Mouse (Mus musculus) cerebellum, adult 18-20 months (tissue): ENCODE results near the gene Rps6kc1.
A peak's percentile ranks its signal among the peaks of the same experiment; 100 is the strongest.

ENCODE experiments used
- DNase-seq, 2 experiments: peaks; one replicate each; pipeline ENCODE4 v3.0.0; 2021

The Rps6kc1 gene

GRCm38 (mm10) chr1:190832965-190833630 lies 78.5 kb downstream of the Rps6kc1 start:
- DNase-seq: no peak

DNA sequence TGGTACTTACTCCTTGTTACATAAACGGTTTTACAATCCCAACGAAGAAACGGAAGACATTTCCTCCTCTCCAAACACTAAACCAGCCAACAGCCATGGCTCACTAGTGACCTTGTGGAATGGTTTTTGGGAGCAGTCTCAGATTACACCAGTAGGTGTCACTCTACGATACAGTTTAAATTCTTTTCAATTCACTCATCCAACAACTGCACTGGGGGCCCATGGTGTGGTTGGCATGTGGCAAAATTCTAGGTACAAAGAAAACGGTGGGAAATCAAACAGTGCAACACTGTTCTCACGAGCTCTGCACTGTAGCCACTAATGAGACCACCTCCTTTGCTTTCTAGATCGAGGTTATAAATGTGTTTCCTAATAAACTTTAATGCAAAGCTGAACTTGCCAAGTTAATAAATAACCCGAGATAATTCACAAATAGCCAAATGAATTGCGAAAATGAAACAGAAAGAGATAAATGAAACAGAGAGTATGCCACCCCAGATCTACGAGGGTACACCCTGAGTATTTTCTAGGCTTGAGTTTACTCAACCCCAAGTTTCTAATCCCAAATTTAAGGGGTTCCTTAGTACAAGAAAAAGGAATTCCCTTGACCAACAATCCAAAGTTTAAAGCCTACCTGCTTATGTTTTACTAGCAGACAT lies 79.6 kb downstream of the Rps6kc1 start:
- DNase-seq: peak; percentile 34 to 56

- no peak for DNase-seq
Measured at GRCm38 (mm10) chr1:190826486-190827034, 85.0 kb downstream of the Rps6kc1 start.

DNA sequence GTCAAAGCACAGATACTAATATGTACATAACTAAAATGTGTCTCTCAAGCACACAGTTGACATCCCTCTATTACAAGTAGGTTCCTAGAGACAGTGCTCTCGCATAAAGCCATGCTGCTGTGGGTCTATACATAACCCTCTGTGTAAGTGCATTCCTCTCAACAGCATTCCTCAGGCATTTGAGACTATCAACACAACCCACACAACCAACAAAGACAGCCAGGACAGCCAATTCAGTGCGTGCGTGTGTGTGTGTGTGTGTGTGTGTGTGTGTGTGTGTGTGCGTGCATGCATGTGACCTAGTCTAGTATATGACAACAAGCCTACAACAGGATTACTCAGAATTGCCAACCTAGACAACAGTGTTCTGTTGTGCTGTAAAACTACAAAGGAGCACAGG lies 87.8 kb downstream of the Rps6kc1 start:
- no peak for DNase-seq

DNA sequence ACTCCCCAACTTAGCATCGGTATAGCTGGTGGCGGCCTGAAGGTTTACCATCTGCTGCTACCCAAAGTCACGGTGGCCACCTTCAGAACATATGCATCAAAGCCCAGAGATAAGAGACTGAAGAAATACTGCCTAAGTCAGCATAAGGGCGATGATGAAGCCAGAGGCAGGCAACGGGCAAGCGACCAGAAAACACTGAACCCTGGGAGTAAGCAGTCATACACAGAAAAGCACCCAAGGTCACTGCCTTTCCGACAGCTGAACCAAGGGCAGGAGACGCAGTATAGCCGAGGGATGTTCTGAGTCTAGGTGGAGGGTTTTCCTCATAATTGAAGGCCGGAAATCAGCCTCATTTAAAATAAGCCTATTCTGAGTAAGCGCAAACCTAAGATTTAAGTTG lies 95.4 kb downstream of the Rps6kc1 start:
- DNase-seq: no peak

DNA sequence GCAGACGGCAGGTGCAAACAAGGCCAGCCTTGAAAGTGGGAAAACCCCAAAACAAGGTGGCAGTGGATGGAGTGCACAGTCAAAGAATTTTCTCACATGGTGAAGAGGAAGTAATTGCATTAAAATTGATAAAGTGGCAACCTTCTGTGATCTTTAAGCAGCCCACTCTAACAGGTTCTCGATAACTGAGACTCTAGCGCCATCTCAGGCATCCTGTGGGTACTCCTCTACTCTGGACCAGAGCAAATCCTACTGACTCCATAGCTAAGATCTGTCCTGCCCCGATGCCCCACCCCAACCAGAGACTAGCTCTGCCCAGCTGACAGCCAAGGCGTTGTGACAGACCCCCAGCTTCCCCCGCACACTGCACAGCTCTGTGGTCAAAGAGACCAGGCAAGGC lies 101.2 kb downstream of the Rps6kc1 start:
- no peak for DNase-seq

DNA sequence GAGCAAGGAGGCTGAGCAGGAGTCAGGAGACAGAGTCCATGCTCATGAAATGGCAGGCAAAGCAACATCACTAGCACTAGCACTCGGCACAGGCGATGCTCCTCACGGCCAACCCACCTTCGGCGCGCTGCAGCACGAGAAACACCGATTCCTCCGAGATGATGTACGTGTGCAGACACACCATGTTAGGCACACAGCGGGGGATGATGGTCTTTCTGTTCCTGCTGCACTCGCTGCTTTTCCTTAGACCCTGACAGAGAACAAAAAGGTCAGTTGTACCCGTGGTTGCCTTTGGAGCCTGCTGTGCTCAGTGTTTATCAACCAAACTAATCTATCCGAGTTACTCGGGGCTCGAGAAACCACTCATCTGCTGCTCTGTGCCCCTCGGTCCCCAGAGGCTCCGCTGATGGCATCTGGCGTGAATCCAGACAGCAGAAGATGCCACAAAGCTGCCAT lies 102.8 kb downstream of the Rps6kc1 start:
- DNase-seq: no peak

DNA sequence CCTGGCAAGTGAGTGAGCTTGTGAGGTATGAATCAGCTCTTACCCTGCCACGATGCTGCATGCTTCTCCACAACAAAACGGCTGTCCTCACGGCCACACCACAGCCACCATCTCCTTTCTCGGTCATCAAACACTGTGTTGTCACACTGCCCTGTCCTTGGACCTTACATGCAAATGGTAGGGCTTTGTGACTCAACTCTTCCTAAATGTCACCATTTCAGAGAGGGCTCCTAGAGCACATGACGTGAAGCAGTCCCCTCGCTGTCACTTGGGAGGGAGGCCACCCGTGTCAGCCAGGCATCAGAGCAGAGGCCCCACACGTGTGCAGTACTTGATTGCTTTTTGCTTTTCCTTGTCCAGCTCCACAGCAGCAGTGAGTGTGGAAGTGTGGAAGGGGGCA lies 104.8 kb downstream of the Rps6kc1 start:
- DNase-seq: no peak

DNA sequence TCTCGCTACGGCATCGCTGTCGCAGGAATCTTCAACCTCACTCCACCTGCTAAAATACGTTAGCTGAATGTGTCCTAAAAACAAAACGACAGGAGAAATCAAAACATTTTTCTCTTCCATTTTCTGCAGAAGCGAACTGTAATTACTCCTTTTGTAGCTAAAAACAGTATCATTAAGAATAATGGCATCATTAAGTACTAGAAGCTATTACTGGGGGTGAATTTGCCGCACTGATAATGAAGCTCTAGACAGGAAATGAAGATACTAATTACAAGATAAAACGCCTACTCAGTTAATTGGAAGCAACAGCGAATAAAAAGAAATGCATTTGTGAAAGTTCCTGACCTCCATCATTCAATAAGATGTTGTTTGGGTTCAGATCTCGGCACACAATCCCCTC lies 112.9 kb downstream of the Rps6kc1 start:
- no peak for DNase-seq

GRCm38 (mm10) chr1:190797483-190798058 lies 114.0 kb downstream of the Rps6kc1 start:
- no peak for DNase-seq

GRCm38 (mm10) chr1:190796745-190797482 lies 114.7 kb downstream of the Rps6kc1 start:
- peak; percentile 61 to 66 for DNase-seq

- no peak for DNase-seq
Measured at GRCm38 (mm10) chr1:190791638-190792037, 119.9 kb downstream of the Rps6kc1 start.

GRCm38 (mm10) chr1:190790720-190791119 lies 120.8 kb downstream of the Rps6kc1 start:
- DNase-seq: no peak

DNA sequence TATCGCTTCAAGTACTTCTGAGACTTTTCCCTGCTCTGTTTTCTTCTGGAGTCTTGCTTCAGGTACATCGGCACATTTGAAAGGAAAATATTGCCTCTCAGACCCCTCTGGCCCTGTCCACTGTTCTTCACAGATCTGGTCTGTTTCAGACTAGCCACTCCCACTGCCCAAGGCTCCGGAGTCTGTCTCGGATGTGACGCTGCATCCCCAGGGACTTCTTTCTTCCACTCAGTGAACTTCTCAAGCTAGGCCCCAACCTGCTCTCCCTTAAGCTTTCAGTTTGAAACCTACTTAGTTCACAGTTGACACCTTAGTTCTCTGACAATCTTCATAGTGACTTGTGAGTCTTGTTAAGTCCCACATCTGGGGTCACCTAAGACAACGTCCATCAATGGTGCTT lies 133.9 kb downstream of the Rps6kc1 start:
- DNase-seq: no peak

- no peak for DNase-seq
Measured at GRCm38 (mm10) chr1:190776260-190776659, 135.3 kb downstream of the Rps6kc1 start.

DNA sequence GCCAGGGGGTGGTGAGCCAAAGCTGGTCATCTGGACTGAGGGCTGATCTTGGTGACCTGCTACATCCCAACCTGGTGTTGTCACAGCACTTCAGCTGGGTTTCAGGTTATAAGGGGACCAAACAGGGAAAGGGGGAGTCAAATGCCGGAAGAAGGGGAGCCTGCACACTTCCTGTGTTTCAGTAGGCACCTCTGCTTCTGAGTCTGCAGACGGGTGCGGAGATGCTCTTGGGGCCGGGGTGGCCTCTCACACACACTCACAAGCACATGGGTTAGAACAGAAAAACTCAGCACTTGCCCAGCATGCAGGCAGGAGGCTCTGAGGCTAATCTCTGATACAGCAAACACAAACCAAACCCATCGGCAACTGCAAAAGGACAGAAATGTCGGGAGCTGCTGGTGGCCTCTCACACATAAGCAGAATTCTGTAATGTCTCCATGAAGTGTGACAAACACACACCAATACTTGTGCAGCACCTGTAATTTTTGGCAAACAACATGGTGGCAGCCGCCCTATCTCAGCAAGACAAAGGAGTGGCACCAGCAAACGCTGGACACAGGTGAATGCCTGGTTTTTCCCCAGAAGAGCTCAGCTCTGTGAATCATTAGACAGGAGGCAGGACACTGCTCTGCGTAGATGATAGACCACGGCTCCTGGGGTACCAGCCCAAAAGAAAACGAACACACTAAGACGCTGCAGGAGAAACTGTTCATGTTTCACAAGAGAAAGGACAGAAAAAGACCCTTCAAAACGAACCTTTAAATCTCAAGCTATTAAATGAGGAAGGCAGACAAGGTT lies 139.3 kb downstream of the Rps6kc1 start:
- no peak for DNase-seq

DNA sequence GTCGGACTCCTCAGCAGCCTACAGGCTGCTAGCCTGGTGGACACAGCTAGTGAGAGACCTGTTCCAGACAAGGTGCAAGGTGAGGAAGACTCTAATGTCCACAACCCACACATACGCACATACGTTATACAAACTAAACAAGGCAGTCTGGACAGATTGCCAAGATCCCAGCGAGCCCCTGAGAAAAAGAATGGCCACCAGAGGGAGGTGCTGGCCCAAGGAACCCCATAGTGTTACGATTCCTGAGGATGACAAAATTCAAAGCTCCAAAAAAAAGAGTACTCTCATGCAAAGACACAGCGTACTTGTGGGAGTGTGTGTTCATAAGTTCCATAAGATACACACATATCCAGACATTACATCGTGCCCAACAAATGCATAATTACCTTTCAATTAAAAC lies 141.8 kb downstream of the Rps6kc1 start:
- DNase-seq: no peak

- peak in 1 of 2 experiments; percentile 11 for DNase-seq
Measured at GRCm38 (mm10) chr1:190768307-190768706, 143.3 kb downstream of the Rps6kc1 start.

- no peak for DNase-seq
Measured at GRCm38 (mm10) chr1:190767621-190768020, 143.9 kb downstream of the Rps6kc1 start.

- no peak for DNase-seq
Measured at GRCm38 (mm10) chr1:190766800-190767199, 144.8 kb downstream of the Rps6kc1 start.

DNA sequence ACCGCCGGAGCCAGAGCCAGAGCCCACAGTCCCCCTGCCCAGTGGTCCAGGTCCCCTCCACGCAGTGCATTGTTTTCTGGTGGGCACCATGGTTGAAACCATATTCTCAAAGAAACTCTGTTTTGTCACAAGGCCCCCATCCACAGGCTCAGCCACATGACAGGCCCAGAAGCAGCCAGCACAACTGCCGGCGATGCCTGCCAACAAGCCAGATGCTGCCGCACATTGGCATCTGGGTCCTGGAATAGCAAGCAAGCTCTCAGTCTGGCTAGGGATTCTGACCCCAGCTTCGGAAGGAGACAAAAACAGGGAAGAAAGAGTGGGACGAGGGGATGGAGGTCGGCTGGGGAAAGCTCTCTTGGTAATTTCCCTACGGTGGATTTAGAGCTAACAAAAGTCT lies 147.8 kb downstream of the Rps6kc1 start:
- DNase-seq: peak in 1 of 2 experiments; percentile 4

GRCm38 (mm10) chr1:190761786-190762185 lies 149.8 kb downstream of the Rps6kc1 start:
- no peak for DNase-seq
